Mouse (Mus musculus) kidney, postnatal 10 days (tissue): ENCODE measurements at regions not wholly inside any gene's neighbourhood (a gene's known extent, or its start where the extent isn't known, plus 50 kb on each side); places are given as distances from the start of the nearest gene placed in this dataset.
"Not testable (repeated sequence)": the region's sequence is repeated elsewhere in the genome, so short reads cannot be mapped to it uniquely, and the experiment has no call there.

ENCODE experiments used
- DNase-seq: peaks from one replicate; pipeline ENCODE4 v3.0.0; 2021; ENCODE audit warnings: mixed read lengths

DNA sequence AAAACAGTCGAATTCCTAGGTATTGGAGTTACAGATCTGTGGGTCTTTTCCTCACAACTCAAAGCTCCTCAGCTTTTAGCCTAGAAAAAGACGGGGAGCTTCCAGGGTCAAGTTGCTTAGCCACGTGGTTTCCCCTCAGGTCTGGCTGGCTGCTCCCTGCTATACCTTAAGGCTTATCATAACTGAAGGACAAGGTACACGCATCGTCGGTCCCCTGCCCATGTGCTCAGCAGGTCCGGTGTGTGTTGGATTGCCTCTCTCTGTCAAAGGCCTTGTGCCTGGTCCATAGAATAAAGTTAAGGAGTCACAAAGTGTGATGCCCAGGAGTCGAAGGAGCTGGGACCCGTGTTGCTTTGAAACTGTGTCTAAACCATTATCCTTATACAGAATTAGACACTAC, 337.7 kb upstream of the Rgma start:
- no peak for DNase-seq

DNA sequence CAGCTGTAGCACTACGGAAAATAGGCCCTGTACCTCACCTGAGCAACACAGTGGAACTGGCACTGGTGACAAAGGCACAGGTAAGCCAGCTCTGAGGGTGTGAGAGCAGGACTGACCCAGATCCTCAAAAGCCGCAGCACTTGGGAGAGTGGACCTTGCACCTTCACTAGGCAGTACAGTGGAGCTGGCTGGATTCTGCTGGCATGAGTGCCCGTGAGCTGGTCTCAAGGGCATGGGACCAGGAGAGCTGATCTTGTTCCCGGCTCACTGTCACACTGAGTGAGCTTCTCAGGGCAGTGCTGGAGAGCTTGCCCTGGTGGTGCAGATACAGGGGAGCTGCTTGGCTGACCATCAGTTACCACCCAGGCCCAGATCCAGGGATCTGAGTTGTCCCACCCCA, 335.4 kb upstream of the Rgma start:
- DNase-seq: peak; percentile 17

DNA sequence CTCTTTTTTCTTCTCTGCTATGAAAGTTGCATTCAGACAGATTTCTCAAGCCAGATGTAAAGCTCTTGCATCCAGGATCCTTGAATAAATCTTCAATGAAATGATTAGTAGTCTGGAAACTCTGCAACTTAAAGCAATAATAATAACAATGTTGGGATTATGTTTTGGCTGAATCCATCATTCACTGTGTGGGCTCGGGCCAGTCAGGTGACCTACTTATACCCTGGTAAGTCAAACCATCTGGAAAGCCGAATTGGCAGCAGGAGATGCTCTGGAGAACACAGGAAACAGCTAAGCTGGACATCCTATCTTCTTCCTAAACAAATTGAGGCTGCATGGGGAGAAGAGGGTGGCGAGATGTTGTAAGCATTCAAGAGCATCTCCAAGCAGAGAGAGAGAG, 331.0 kb upstream of the Rgma start:
- DNase-seq: no peak

DNA sequence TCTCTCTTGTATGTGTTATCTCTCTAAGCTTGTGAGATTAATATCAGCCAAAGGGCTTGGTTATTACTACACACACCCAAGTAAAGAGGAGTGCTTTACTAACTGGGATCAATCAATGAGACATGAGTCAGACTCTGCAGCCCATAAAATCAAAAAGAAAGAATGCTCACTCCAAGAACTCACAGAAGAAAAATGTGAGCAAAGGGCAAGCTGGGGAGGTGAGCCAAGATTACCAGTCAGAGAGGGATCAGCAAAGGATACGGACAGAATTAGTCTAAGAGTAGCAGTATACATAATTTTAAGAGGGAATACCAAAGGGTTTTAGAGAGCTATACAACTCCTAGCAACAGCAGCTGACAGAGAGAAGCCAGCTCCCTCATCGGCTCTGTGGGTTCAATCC, 319.4 kb upstream of the Rgma start:
- DNase-seq: no peak

DNA sequence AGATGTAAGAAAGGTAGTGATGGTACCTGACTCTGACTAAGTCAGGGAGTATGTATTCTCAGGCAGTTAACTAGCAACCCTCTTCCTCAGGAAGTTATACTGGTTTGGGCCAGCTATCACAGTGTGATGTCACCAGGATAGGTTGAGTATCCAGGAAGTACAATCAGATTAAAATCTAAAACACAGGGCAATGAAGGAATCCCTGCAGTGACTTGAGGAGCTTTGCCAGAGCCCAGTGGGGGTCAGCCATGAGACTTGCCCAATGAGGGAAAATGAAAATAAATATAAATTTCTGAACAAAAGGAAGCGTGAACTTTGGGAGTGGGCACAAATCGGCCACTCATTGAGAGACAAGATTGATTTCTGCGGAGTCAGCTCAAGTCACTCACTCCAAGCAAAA, 311.8 kb upstream of the Rgma start:
- DNase-seq: no peak

DNA sequence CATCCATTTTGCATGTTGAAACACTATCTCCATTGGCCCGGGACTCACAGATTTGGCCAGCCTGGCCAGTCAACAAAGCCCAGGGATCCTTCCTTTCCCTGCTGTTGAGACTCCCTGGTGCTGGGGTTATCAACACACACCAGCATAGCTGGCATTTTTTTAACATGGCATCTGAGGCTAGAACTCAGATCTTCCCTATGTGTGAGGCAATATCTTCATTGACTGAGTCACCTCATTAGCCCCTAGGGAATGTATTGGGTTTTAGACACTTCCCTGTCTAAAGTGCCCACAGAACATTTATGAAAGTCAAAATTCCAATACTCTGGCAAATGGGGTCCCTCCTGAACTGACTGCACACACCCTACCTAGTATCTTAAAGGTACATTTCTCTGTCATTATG, 306.8 kb upstream of the Rgma start:
- DNase-seq: no peak

DNA sequence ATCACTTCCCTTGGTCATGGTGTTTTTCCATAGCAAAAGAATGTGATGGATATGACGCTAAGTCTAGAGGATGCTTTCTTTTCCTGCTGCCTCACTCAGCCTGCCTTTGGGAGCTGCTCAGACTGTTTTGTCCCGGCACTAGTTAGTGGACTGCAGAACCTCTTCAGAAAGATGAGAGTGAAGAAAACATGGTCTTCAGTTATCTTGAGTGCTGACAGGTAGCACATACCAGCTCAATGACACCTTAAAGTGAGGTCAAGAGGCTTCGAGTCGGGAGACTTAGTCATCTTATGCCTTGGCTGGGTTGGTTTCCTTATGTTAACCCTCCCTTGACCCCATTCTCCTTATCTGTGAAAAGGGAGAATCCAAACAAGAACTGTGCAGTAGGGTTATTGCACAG, 306.0 kb upstream of the Rgma start:
- no peak for DNase-seq

DNA sequence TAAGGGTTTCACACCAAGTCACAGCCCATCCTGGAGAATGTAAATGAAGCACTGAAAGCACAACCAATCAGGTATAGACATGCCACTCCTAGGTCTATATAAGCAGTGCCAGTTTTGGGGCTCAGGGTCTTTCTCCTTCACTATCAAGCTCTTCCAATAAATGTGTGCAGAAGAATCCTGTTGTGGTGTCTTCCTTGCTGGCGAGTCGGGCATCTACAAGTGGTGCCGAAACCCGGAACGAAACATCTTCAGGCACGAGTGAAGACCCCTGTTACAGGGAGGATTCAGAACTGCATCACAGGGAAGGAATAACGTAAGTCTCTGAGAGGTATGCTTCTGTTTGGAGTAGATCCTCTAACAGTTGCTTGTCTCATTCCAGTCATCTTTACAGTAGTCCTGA, 299.9 kb upstream of the Rgma start:
- not testable (repeated sequence) for DNase-seq

DNA sequence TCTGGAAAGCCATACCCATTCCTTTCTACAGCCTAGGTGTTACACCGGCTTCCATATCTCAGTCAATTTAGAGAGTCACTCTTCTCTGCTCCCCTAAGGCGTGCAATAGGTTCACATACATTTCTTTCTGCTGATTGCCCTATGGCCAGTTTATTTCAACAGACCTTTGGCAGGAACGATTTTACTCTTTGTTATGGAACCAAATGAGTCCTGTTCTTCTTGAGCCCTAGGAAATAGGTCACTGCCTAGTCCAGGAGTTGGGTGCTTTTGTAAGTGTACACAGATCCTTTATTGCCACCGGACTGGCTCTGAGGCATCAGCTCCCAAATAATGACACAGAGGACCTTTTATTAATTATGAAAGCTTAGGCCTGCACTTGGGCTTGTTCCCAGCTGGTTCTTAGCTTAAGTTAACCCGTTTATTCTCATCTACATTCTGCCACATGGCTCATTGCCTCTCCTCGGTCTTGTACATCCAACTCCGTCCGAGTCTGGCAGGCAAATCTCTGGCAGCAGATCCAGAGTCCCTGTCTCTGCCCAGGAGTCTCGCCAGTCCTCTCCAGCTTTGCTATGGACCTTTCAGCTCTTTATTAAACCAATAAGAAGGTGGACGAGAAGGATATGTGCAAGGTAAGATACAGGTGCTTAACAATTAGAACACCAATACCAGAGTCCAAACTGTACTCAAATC, 287.7 kb upstream of the Rgma start:
- DNase-seq: no peak

DNA sequence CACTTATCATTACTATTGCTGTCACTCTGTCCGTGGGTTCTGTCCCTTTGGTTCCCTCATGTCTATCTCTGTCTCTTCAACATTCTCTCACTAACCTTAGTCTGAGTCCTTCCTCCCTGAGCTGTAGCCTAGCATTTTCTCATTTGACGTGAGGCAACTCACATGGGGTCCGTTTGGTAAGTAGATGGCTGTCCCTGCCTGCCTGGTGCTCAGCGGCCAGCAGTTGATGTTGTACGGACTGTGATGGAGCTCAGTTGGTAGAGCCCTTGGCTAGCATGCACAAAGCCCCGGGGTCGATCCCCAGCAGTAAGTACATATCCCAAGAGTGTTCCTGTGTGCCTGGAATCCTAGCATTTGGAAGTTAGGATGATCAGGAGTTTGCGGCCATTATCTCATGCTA, 287.0 kb upstream of the Rgma start:
- DNase-seq: no peak

DNA sequence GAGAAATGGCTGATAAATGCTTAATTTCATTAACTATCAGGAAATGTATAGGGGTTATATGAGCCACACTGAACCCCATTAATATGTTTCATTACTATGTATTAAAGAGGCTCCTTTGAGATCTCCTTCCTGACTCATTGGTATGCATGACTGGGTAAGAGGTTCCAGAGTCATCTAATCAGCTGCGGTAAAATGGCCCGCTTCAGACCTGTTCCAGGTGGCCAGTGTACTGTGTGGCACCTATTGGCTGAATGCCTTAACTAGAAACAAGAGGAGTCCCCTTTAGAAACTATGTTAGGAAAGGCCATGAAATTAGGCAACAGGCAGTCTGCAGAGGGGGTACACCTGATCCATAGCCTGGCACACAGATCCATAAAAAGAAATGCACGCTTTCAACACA, 283.6 kb upstream of the Rgma start:
- DNase-seq: no peak

DNA sequence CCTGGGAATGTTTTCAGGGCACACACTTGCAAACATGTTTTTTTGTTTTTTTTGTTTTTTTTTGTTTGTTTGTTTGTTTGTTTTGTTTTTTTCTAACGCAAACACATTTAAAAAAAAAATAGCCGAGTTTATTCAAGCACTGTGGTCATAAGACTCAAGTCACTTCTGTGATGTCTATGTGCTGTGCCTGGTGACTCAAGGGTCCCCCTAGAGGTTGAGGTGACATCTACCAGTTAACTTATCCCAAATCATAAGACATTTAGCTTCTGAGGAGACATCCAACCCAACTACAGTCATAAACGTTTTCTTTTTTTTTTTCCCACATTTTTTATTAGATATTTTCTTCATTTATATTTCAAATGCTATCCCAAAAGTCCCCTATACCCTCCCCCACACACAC, 281.2 kb upstream of the Rgma start:
- DNase-seq: peak; percentile 12

DNA sequence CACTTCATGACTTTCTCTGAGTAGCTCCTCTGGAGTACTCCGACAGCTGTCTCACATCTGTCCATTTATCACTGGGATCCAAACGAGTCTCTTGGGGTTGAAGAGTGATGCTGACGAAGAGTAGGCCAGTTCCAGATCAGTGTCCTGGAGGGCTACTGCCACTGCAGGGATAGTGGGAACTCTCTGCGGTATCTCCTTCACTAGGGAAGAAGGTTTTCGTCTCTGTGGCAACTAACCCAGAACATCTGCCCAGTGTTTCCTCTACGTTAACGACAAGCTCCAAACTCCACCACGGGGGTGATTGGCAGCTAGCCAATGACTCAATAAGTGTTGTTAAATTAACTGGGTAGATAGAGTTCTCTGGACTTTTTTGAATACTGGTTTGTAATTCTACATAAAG, 256.4 kb upstream of the Rgma start:
- DNase-seq: peak; percentile 62

DNA sequence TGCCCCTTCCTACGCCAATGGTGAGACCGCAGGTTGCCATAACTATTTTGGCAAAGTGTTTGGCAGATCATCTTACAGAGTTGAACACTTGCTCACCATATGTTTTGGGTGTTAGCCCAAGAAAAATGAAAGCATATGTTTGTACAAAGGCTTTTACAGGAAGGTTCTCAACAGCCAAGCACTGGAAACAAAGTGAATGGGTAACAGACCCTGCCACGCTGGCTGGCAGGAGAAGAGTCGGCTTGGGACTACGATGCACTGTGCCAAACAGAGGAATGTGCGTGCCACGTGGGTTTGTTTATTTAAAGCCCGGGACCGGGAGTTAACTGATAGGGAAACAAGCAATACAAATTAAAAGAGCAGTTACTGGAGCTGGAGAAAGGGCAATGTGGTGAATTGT, 255.0 kb upstream of the Rgma start:
- DNase-seq: no peak

DNA sequence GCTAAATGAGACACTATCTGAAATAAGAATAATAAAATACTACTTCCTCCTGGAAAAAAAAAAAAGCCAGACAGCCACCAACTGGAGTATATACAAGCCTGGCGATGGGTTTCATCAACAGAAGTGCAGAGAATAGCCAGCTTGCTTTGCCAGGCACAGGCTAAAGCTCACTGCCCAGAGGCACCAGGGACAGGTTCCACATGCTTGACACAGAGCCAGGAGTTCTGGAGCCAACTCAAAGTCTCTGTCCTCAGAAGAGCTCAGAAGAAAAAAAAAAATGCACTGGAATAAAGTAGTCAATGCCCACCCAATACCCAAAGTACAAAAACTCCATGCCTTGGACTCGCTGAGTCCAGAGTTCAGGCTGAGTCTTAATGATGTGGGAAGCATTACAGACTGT, 250.3 kb upstream of the Rgma start:
- DNase-seq: no peak

DNA sequence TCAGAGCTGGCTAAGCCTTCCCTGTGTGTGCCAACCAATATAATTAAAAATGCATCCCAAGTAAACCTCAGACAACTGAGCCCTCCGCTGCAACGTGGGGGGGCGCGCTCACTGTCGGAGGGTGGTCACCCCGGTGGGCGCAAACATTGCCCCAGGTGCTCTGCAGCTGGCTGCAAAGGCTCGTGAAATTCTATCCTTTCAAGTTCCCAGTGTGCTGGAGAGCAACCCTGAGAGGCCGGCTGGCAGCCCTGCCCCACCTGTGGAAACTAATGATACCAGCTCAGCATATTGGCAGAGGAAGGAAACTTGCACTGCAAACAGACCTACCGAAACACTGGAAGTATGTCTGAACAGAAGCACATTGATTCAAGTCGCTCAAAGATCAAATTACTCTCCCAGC, 249.4 kb upstream of the Rgma start:
- DNase-seq: no peak

DNA sequence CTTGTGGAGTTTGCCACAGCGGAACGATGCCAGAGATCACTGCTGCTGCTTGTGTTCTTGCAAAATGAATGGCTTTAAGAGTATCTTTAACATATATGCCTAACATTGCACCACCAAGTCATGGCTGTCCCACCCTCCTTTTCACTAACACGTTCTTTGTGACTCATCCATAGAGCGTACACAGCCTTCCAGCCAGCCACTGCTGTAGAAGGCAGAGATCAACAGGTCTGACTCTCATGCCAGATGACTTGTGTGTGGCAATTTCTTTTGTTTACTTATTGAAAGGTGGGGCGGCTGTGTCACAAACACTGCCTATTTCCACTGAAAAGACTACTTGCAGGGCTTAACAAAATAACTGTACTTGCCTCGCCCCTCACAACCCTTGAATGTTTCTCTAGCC, 239.5 kb upstream of the Rgma start:
- DNase-seq: no peak

DNA sequence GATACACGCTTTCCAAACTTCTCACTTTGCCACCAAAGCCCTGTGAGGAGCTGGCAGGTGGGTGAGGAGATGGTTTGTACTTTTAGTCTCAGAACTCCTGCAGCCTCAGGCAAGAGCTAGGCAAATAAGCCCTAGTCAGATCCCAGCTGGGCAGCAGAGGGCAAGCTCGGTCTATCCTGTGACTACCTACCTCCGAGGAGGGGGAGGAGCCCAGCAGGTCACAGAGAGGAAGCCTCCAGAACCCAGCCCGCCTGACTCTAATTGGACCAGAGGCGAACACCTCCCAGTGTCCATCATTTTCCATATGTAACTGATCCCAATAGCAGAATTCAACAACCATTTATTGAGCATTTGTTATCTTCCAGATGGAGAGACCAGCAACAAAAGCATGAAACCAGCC, 237.0 kb upstream of the Rgma start:
- DNase-seq: no peak

DNA sequence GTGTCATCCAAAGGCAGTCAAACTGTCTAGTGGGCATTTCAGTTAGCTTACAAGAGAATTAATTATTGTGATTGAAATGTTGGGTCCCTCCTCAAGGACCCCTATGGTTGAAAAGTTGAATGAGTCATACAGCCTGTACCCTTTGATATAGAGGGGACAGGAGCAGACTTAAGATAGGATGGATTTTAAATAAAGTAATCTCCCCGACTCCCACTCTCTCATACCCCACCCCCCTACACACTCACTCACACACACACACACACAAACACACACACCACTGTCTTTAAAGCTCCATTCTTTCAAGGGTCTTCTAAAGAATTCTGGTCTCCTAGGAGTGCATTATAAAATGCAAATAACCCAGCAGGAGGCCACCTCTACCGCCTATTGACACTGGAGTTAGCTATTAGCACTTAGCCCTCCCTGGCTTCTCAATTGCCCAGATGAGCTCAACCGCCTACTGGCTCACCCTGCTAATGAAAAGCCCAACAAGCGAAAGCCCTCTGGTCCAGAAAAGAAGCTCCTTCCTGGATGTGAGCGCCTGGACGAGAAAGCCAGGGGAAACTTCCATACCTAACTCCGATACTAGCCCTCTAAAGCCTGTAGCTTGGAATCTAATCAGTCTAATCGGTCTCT, 236.3 kb upstream of the Rgma start:
- no peak for DNase-seq

DNA sequence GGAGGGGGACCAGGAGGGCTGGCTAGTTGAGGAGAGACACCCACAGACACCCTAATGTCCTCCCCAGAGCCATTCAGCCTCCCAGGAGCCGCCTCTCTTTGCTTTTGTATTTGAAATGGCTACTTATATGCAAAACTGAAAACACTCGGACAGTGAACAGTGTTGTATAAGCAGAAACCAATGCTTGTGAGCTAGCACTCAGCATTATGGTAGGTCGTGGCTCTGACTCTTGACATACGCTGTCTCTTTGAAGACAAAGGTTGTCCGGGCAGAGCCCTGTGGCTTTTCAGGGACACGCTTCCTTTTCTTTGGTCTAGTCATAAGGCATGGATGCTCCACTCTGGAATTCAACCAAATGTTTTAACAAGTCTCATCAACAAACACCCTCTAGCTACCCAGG, 235.4 kb upstream of the Rgma start:
- DNase-seq: no peak

DNA sequence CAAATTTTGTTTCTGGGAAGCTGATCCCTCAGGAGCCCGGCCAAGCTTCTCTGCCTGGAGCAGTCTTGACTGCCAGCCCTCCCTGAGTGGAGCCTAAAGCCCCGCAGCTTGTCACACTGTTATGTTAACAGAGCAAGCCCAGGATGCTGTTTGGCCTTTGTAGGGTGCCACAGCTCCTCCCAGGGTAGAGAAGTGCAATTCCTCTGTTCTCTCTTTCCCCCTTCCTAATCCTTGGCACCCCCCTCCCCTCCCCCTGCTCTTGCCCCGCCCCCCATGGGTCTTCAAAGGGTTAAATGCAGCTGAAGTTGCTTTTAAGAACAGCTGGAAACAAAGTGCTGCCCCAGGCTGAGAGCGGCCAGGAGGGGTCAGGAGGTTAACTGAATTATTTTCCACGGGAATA, 234.1 kb upstream of the Rgma start:
- no peak for DNase-seq

DNA sequence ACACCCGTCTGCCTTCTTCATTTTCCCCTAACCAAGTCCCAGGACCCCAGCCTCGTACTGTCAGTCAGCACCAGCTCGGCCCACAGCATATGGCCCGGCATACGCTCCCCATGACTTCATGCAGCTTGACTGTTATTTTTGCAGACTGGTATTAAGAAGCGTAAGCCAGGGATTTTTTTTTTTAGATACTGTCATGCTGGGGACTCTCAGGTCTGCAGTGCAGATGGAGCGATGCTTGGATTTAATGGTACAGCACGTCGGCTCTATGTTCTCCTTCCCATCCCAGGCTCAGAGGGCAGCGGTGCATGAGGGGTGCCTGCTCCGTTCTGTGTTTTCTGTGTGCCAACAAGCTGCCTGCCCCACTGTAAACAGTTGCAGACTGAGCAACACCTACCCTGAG, 231.4 kb upstream of the Rgma start:
- no peak for DNase-seq

DNA sequence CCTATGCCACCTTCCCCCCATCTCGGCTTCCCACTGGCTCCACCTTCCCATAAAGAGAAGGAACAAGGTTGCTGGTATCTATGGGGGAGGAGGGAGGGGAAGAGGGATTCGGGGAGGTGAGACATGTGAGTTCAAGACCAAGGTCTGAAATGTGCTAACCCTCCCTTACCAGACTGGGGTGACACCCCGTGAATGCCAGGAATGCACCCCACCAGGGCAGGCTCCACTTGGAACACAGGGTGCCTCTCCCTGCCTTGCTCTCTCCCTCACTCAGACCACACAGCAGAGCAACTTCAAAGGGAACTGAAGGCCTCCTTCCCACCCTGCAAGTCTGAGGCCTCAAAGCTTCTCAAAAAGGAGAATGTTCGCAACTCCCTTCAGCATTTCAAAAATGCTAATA, 230.5 kb upstream of the Rgma start:
- no peak for DNase-seq

DNA sequence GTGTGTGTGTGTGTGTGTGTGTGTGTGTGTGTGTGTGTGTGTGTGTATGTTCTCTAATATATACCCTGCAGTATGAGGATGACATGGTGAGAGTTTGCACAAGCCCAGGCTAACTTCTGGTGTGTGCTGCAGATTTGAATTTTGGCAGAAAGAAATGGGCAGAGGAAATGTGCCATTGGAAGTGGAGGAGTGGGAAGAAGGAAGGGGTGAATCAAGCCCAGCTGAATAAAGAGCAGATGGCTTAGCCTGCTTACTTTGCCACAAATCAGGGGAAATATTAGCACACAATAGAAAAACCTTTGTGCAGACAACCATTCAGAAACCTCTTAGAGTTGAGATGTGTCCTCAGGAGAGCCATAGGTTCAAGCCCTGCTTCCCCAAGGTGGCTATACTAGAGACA, 228.1 kb upstream of the Rgma start:
- no peak for DNase-seq

DNA sequence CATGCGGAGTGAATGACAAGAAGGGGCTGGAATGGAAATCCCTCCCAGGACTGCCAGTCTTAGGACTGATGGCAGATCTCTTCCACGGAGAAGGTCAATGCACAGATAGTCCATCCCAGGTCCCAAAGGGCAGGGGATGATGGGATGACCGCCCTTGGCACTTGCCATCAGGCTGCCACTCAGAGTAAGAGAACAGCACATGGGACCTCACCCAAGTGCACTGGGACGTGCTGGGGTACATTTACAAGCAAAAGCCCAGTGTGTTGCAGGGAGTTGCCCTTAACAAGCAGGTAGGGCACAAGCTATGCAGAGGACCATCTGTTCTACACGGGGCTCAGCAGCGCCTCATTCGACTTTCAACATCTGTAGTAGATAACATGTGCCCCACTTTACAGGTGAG, 224.9 kb upstream of the Rgma start:
- no peak for DNase-seq
